Mouse (Mus musculus) ovary, adult 18-20 months (tissue): ENCODE results near the gene Dlk1.

Experiments used
- DNase-seq: peaks from one replicate; pipeline ENCODE4 v3.0.0; 2022; ENCODE audit warnings: low spot score, mixed read lengths

The Dlk1 gene

GRCm38 (mm10) chr12:109452592-109452991, at the start of gene Dlk1:
Gene Dlk1 (plus strand): TSS chr12:109452823.
- DNase-seq, result no peak

DNA sequence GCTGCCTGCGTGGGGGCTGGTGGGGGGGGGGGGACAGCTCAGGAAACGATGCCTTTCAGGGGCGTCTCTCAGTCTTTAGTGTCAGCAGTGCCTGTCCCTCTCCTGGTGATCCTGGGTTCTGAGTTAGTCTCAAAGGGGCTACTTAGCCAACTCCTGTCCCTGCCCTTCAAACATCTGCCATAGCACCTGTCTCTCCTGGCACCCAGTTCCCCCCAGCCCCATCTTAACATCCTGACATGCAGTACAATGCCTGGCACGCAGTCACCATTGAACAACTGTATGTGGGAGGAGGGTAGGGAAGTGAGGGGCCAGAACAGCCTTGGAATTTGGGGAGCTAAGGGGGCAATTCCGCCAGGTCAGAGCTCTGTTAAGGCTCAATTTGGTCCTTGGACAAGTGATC, 49.7 kb upstream of the Dlk1 start:
- no peak for DNase-seq

- DNase-seq, result no peak
Observed at GRCm38 (mm10) chr12:109403752-109404151, 48.9 kb upstream of the Dlk1 start.

DNA sequence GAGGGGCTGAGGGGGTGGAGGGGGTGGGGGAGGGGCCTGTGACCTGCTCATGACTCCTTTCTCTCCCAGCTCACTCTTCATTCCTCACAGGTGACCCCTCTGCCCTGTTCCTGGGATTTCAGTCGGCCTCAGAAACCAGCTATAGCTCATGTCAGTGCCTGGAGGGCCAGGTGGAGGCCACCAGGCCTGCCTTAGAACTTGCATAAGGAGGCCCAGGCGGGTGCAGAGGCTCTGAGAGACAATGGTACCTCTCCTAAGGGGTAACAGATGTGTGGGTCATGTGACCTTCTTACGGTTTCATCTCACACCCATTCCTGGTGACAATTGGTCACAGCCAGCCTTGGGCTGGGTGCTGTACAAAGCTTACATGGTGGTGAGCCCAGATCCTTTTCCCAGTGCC, 46.6 kb upstream of the Dlk1 start:
- DNase-seq, result no peak

DNA sequence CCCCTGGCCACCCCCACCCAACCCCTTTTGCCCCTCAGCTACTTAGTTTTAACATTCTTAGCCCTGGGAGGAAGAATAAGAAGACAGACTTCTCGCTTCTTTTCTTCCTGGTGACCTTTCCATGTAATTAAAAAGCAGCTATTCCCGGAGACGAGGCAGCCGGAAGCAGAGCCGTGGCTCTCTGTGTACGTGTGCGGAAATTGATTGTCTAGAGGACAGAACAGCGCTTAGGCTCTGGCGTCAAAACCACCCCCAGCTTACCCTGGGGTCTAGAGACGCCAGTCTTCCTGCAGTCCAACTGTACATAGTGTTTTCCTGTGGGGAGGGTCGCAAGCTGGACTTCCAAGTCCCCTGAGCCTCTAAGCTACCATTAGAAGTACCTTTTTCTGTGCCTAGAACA, 41.9 kb upstream of the Dlk1 start:
- no peak for DNase-seq

DNA sequence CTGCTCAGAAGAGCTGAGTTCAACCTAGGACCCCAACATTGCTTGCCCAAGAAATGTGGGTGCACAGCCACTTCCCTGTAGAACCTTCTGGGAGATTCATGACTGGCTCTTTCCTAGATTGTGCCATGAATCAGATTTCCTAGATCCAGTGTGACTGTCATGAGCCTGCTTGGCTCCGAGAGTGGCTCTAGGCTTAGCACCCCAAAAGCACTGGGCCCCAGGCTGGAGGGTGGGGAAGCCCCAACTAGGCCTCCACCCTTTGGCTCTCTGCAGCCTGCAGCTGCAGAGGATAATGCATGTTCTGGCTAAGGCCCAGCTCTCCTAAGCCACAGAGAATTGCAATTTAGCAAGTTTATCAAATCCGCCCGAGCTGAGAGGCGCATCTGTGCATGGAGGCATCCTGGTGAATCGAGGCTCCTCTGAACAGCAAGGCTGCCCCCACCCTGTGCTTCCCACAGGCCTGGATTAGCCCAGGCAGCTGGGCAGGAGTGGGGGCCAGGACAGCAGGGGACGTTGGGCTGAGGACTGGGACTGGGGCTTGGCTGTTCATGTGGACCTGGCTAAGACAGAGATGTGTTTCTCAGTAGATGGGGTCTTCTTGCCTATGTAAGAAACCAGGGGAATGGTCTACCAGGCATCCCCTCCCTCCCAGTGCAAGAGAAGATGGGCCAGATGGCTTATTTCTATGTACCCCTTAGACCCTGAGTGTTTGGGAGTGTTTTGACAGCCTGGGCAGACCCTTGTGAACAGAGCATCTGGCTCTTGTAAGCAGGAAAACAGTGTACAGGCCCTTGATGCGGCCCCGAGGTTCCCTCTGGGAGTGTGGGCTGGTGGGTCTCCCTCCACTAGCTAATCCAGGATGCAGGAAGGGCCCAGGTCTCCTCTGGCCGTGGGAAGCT, 41.2 kb upstream of the Dlk1 start:
- no peak for DNase-seq

GRCm38 (mm10) chr12:109412071-109412440, 40.6 kb upstream of the Dlk1 start:
- no peak for DNase-seq

- no peak for DNase-seq
Observed at GRCm38 (mm10) chr12:109412675-109413074, 39.9 kb upstream of the Dlk1 start.

DNA sequence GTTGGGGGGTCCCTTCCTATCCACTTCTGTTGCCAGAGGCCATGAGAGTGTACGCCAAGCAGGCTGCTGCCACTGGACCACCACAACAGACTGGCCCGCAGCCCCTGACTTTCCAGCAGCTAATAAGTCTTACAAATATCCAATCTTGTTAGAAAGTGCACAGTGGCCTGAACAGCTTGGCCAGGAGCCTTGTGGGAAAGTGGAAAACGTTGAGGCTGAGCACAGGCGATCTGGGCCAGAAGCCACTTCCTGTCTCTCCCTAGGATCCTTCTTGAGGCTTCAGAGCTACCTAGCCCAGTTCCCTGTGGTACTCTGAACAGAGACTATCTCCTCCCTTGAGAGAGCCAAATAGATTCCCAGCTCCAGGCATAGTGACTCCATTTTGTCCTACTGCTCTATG, 39.3 kb upstream of the Dlk1 start:
- no peak for DNase-seq

DNA sequence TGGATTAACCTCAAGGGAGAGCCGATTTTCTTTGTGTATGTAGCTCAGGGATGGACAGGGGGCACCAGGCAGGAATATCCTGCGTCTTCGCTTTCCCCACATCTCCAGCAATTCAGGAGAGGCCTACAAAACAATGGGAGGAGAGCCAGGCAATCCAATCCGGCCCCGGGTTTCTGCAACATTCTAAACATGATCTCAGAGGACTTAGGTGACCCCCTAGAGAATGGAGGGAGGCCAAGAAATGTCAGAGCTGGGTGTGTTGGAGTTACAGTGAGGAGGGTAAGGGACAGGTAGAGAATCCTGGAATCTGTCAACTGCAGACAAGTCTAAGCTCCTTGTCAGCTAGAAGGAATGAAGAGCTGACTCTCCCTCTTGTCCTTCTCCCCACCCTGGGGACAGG, 35.9 kb upstream of the Dlk1 start:
- DNase-seq, result no peak

DNA sequence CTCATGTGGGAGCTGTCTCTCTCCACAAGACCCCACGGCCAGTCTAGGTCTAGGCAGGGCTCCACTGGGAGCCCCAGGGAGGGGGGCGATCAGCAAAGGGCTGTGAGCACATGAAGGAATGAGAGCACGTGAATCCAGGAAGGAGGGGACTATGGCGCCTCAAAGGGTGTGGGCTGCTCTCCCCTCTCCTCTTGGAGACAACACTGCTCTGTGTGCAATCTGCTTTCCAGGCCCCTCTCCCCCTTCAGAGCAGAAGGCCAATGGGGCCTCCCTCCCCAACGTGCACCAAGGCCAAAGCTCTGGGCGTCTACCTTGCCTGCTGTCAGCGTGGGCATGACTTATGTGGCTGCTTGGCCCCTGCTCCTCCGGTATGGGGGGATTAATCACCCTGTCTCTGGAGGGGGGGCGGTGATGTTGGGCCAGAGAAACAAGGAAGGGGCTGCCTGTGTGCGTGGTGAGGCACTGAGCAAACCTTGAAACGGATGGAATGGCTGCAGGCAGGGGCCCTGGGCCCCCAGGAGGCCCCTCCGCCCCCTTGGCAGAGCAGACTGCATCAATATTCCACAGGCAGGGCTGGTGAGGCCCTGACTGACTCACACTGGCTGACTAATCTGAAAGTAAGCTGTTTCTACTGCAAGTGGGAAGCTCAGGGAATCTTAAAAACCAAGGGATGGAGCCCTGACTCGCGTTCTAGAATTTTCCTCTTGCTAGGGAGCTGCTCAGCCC, 35.0 kb upstream of the Dlk1 start:
- peak; percentile 36 for DNase-seq

GRCm38 (mm10) chr12:109420006-109420405, 32.6 kb upstream of the Dlk1 start:
- no peak for DNase-seq

DNA sequence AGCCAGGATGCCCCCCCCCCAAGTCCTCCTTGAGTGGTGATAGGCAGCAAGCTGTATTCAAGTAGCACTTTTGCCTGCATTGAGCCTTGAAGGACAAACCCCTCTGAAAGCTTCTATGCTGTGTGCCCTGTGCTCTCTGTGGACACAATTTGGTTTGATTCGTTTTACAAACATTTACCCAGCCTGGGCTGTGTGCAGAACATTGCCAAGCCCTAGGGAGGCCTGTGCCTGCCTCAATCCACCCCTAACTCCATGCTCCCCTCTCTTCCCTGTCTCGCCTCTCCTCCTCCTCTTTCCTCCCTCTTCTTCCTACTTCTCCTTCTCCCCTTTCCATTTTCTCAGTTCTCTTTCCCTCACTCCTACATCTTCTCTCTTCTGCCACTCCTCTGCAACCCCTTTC, 29.5 kb upstream of the Dlk1 start:
- no peak for DNase-seq

GRCm38 (mm10) chr12:109423716-109424429, 28.8 kb upstream of the Dlk1 start:
- DNase-seq, result no peak

DNA sequence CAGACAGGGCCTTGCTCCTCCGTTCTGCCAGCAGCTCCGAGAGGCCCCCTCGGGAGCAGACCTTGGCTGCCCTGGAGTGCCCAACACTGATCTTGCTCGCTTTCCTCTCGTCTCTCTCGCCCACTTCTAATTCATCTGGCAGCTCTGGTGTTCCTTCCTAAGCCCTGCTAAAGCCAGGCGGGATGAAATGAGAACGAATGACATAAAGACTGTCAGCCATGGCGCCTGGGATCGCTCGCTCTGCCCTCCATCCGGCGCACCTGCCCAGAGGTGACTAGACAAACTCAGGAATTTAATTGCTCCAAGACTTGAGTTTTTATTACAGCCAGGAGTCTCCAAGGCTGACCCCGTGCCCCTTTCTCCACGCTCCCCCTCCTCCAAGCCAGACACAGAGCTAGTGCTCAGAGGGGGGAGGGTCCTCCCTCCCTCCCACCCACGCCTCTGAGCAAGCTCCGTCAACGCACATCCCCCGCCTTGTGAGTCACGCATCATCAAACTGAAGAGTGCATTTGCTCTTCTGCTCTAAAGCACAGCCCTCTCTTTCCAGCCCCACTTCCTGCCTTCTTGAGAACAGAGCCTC, 27.8 kb upstream of the Dlk1 start:
- no peak for DNase-seq

GRCm38 (mm10) chr12:109425982-109426381, 26.6 kb upstream of the Dlk1 start:
- DNase-seq, result peak; percentile 53

GRCm38 (mm10) chr12:109432475-109433130, 20.0 kb upstream of the Dlk1 start:
- no peak for DNase-seq

GRCm38 (mm10) chr12:109436367-109436807, 16.2 kb upstream of the Dlk1 start:
- no peak for DNase-seq

DNA sequence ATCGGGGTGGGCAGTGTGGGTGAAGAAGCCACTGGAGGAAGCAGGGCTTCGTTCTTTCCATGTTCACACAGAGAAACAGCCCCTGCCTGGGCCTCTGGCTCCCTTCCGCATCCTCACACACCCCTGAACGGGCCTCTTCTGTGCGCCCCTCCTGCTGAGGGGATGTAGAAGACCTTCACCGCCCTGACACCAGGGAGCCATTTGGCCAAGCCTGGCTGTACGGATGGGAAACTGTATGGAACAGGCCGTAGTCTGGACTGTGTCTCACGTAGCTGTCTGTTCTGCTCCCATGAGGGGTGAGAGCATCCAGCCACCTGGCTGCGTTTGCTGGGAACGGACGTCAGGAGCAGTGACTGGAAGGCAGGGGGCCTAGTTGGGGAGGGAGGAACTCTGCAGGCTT, 15.8 kb upstream of the Dlk1 start:
- DNase-seq, result no peak

DNA sequence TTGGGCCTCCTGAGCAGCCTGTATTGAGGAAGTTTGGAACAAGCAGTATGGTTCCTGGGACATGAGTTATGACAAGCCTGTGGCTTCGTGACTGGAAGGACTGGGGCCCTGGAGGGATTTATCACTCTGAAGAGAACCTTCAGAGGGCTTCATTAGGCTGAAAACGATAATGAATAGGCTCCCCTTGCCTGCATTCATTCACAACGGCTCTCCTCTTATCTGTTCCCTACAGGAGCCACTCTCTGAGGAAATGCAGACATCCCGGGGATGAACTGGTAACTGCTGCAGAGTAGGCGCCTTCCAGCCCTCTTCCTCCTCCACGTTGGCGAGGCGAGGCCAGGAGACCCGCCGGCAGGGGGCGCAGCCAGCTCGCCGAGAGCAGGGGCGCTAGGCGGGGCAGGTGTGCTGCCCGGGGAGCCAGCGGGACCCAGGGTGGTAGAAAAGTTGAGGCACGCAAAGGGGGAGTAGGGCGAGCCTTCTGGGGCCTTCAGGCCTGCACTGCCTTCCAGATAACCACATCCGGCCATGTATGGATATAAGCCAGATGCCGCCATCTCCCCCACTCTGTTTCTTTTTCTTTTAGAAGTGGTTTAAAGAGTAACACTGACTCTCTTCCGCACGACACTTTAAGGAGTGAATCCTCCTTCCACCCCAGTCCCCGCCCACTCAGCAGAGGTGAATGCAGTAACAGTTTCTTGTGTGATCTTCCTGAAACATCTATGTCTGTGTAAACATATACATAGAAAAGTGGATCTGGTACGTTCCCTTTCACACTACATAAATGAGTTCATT, 14.9 kb upstream of the Dlk1 start:
- DNase-seq, result peak; percentile 71

DNA sequence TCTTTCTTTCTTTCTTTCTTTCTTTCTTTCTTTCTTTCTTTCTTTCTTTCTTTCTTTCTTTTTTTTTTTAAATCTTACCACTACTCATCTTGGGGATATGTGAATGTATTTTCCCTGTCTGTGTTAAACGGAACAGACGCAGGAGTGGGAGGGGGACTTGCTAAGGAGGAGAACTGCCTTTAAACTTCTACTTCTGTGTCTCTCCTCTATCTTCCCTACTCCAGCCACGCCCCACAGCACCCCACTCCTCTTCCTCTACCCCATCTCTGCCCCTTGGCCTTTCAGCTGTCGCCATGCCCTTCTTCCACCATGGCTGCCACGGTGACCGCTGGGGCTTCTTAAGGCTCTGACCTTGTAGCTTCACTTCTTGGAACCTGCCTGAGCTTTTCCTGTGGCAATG, 14.2 kb upstream of the Dlk1 start:
- no peak for DNase-seq
